Mouse (Mus musculus) spleen, postnatal 0 days (tissue): ENCODE results near the gene Olfr465-ps1. TPM values are rescaled to one million over a fixed set of nuclear protein-coding genes. Genes with fewer than 3 reads are reported as not detected.

Experiments used
- polyA plus RNA-seq: library from polyadenylated mRNA; unstranded; fragments of >200 nt; fragmentation: Nextera tagmentation; extraction: Ambion mirVana; gene quantifications from 2 replicates; pipeline ENCODE4 v1.2.1, GENCODE M21; 2015

Gene Olfr465-ps1
- polyA plus RNA-seq: not detected in 2 replicates

DNA sequence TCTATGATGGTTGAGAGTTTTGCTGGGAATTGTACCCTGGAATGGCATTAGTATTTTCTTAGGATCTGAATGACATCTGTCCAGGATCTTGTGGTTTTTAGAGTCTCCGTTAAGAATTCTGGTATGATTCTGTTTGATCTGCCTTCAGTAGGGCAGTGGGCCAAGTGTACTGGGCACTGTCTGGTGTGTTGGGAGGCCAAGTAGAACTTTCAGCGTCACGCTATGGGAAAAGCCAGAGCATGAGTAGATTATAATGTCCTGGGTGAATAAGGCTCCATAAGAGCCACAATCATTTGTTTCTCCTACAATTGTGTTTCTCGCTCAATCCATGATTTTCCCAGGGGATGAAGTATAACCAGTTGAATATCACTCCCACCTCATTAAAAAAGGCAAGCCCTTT is at the start of gene Olfr465-ps1:
Gene Olfr465-ps1 (plus strand): TSS at position 301 of the 400 bp plus-strand sequence.

DNA sequence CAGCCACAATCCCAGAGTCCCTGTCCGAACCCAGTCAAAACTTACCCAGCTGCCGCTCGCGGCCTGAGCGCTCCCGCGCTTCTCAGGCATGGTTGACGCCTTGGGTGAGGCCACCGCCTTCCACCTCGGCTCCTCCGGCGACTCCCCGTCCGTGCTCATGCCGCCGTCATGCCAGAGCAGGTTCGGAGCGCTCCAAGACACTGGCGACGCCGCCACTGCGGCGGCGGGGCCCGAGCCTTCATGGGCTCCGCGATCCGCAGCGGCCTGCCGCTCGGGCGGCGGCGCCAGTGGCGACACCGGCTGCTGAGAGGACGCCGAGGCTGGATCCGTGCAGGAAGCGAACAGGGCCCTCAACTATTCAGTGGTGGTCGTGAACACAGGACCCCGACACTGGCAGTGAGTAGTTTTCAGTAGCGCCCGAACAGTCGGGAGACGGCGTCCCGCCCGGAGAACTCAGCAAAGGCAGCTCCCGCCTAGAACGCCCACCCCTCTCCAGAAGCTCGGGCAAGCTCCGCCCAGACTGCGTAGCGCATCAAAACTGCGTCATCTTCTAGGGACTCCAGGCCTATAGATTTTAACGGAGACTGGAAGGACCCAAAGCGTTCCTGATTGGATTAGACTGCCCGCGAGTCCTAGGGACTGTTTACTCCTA is 25.3 kb upstream of the Olfr465-ps1 start, which contains the start of gene Mfsd14b:
Gene Mfsd14b (minus strand): TSS at position 517 of the 652 bp plus-strand sequence.

DNA sequence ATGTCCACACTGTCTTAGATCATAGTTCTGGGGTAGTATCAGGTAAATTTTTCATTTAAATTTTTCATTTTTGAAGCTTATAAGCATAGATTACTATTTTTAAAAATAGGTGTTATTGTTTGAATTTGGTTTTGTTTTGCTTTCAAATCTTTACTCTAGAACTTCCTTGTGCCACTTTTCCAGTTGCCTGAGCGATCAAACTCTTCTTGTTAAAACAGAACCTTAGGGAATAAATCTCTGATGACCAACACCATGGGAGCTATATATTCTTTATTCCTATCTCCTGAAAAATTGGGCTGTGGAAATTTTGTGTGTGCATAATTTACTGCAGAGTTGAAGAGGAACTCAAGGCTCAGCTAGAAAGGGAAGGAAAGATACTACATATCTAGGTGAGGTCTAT is 12.1 kb downstream of the Olfr465-ps1 start, which contains the start of gene Olfr466:
Gene Olfr466 (plus strand): TSS at position 301 of the 400 bp plus-strand sequence.

Other genes with a start within 250 kb of the Olfr465-ps1 start
- 0.06 TPM in 1 of 2 replicates, not detected in the other for gene Cntnap3, start 234.1 kb upstream of the Olfr465-ps1 start, polyA plus RNA-seq
- gene Spata31, start 220.7 kb upstream of the Olfr465-ps1 start, polyA plus RNA-seq: not detected in 2 replicates
- not detected in 2 replicates for gene Spata31d1c, start 105.0 kb upstream of the Olfr465-ps1 start, polyA plus RNA-seq
- gene Prss47, start 85.3 kb upstream of the Olfr465-ps1 start, polyA plus RNA-seq: not detected in 2 replicates
- gene Mfsd14b, start 25.1 kb upstream of the Olfr465-ps1 start, polyA plus RNA-seq: 52.5 and 57.4 TPM in 2 replicates
- gene Olfr466, start 12.2 kb downstream of the Olfr465-ps1 start, polyA plus RNA-seq: not detected in 2 replicates
- gene Nlrp4f, start 67.9 kb downstream of the Olfr465-ps1 start, polyA plus RNA-seq: not detected in 2 replicates
- gene Gm10775, start 121.5 kb downstream of the Olfr465-ps1 start, polyA plus RNA-seq: not detected in 2 replicates
- 7.3 and 7.5 TPM in 2 replicates for gene Zfp369, start 140.7 kb downstream of the Olfr465-ps1 start, polyA plus RNA-seq